In genomic region chr5:20932585-20932984, GRCm38 (mm10) we compare ENCODE assay signal across 1 mouse cellular context.
TF ChIP-seq lines count a peak whose summit lies in the region.

No protein-coding gene starts in this region.

TF ChIP-seq in MEL, 35 proteins besides CTCF, POLR2A, EP300 and RAD21 (continued from another document):
- TF ChIP-seq USF1 (IDR thresholded peaks at IDR 0.05; ENCODE audit: low read depth, low read length) (peak; percentile 73), MEF2A (IDR thresholded peaks at IDR 0.05; ENCODE audit: extremely low read depth, insufficient replicate concordance, low read depth, low read length, poor library complexity, severe bottlenecking) (0 out of 2 replicates have a peak, but pooled peaks have one; percentile 32), MAFK (IDR thresholded peaks at IDR 0.05; ENCODE audit: borderline replicate concordance, low read depth, low read length) (no peak), ZNF384 (IDR thresholded peaks at IDR 0.05; ENCODE audit: low read depth, low read length) (no peak), MXI1 (IDR thresholded peaks at IDR 0.05; ENCODE audit: low read depth, low read length) (peak; percentile 93), CHD2 (IDR thresholded peaks at IDR 0.05; ENCODE audit: low read length) (0 out of 2 replicates have a peak, but pooled peaks have one; percentile 7), NELFE (IDR thresholded peaks at IDR 0.05; ENCODE audit: low read depth, low read length) (no peak), TAL1 (IDR thresholded peaks at IDR 0.05; ENCODE audit: low read length) (peak; percentile 79), ZKSCAN1 (IDR thresholded peaks at IDR 0.05; ENCODE audit: low read depth, low read length) (no peak), ZC3H11A (IDR thresholded peaks at IDR 0.05; ENCODE audit: low read depth, low read length) (no peak), UBTF (IDR thresholded peaks at IDR 0.05; ENCODE audit: borderline replicate concordance, insufficient read depth, low read depth, low read length) (no peak), MYC (IDR thresholded peaks at IDR 0.05; ENCODE audit: low read depth, low read length) (peak; percentile 97), ZMIZ1 (IDR thresholded peaks at IDR 0.05; ENCODE audit: low read depth, low read length) (no peak), E2F4 (IDR thresholded peaks at IDR 0.05; ENCODE audit: borderline replicate concordance, low read depth, low read length) (no peak), POLR2AphosphoS2 (IDR thresholded peaks at IDR 0.05; ENCODE audit: low read length) (no peak), ELF1 (IDR thresholded peaks at IDR 0.05; ENCODE audit: low read depth, low read length) (peak; percentile 58), GATA1 (IDR thresholded peaks at IDR 0.05; ENCODE audit: low read depth, low read length) (peak; percentile 94), TBP (IDR thresholded peaks at IDR 0.05; ENCODE audit: low read depth, low read length) (peak; percentile 80), HCFC1 (IDR thresholded peaks at IDR 0.05; ENCODE audit: low read depth, low read length) (peak; percentile 71), NRF1 (IDR thresholded peaks at IDR 0.05; ENCODE audit: insufficient read depth, low read depth, low read length, poor library complexity, severe bottlenecking) (no peak), SMC3 (IDR thresholded peaks at IDR 0.05; ENCODE audit: low read depth, low read length) (no peak), MYB (IDR thresholded peaks at IDR 0.05; ENCODE audit: low read depth, low read length) (peak; percentile 61; the same call in 1 of the 2 replicates), MAZ (IDR thresholded peaks at IDR 0.05; ENCODE audit: low read depth, low read length) (peak; percentile 94), TCF12 (IDR thresholded peaks at IDR 0.05; ENCODE audit: low read depth, low read length) (peak; percentile 86; the same call in 1 of the 2 replicates)
